Mouse (Mus musculus) kidney, postnatal 0 days (tissue): ENCODE measurements at regions not wholly inside any gene's neighbourhood (a gene's known extent, or its start where the extent isn't known, plus 50 kb on each side); places are given as distances from the start of the nearest gene placed in this dataset.

Experiments used
- ATAC-seq: fragments of 200-750 bp; cut with Nextera tagmentation; replicated peaks from 2 replicates; pipeline ENCODE4 v1.8.0; 2017; ENCODE audit warnings: low read depth, moderate number of reproducible peaks, moderate TSS enrichment, moderate library complexity; ENCODE audit not compliant: low FRiP score
- DNase-seq: peaks from one replicate; pipeline ENCODE4 v3.0.0-alpha.2; 2016; ENCODE audit warnings: low spot score
- H3K27ac ChIP-seq: fragments of 300-500 bp; sonication (generic); 2 replicates; pipeline ENCODE4 v1.5.1; 2014; ENCODE audit warnings: mild to moderate bottlenecking
- H3K27me3 ChIP-seq: fragments of 300-500 bp; sonication (generic); 2 replicates; pipeline ENCODE4 v1.6.1; 2014; ENCODE audit warnings: low read length, mixed read lengths; ENCODE audit not compliant: insufficient read depth
- H3K36me3 ChIP-seq: fragments of 300-500 bp; sonication (generic); 2 replicates; pipeline ENCODE4 v1.6.1; 2014; ENCODE audit warnings: low read length, mixed read lengths; ENCODE audit not compliant: insufficient read depth
- H3K4me1 ChIP-seq: fragments of 300-500 bp; sonication (generic); replicated peaks from 2 replicates; pipeline ENCODE4 v1.6.1; 2014; ENCODE audit warnings: antibody characterized with exemption, low read length, mixed read lengths; ENCODE audit not compliant: insufficient read depth
- H3K4me2 ChIP-seq: fragments of 300-500 bp; sonication (generic); 2 replicates; pipeline ENCODE4 v1.6.1; 2014; ENCODE audit warnings: mild to moderate bottlenecking, low read length, moderate library complexity, mixed read lengths
- H3K4me3 ChIP-seq: fragments of 300-500 bp; sonication (generic); replicated peaks from 2 replicates; pipeline ENCODE4 v1.5.1; 2014; ENCODE audit warnings: low read depth, low read length
- H3K9ac ChIP-seq: fragments of 300-500 bp; sonication (generic); 2 replicates; pipeline ENCODE4 v1.6.1; 2014; ENCODE audit warnings: low read depth, low read length
- H3K9me3 ChIP-seq: fragments of 300-500 bp; sonication (generic); replicated peaks from 2 replicates; pipeline ENCODE4 v1.6.1; 2016; ENCODE audit warnings: low read length, inconsistent platforms, mixed read lengths
- CTCF ChIP-seq: IDR thresholded peaks from 2 replicates; pipeline ENCODE4 v1.5.1; 2016; ENCODE audit warnings: antibody characterized with exemption, low read depth, mild to moderate bottlenecking, moderate library complexity
- WGBS: fragments of 180-500 bp; shearing (Covaris S2); extraction: QIAGEN DNeasy Blood & Tissue Kit; methylation state at CpG from one replicate; pipeline ENCODE4 v1.1.7; 2014; 5-methylcytosine and 5-hydroxymethylcytosine counted together

DNA sequence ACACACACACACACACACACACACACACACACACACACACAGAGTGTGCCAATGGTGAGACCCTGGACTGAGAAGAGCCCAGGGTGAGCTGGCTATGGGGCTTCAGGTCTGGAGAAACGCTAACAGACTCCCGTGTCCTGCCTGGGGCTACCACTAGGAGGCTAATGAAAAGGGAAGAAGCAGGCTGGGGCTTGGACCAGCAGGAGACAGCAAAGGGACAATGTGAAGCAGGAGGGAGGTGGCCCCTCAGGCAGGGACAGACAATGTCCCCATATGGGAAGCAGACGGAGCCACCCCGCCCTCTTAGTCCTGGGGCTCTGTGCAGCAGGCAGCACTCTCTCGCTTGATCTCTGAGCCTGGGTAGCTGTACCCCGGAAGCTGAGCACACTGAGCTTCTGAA lies 93.1 kb downstream of the Hif1an start:
- H3K27me3 ChIP-seq, result no peaks in the 10 kb centered on the region; the same call in 1 of the 2 replicates
- peak; percentile 67 for ATAC-seq
- no peaks in the 10 kb centered on the region for H3K9me3 ChIP-seq
- H3K4me1 ChIP-seq, result 0 out of 2 replicates have a peak, but pooled peaks cover 5% of the 10 kb centered on the region
- no peak overlapping the region for H3K4me3 ChIP-seq
- peak; percentile 85 for TF ChIP-seq CTCF
- H3K36me3 ChIP-seq, result no peaks in the 10 kb centered on the region
- DNase-seq, result peak; percentile 89
- H3K27ac ChIP-seq, result no peak overlapping the region
- H3K4me2 ChIP-seq, result no peak overlapping the region
- WGBS, result 3% methylated on average over 6 of the region's 6 CpGs
- H3K9ac ChIP-seq, result no peak overlapping the region

DNA sequence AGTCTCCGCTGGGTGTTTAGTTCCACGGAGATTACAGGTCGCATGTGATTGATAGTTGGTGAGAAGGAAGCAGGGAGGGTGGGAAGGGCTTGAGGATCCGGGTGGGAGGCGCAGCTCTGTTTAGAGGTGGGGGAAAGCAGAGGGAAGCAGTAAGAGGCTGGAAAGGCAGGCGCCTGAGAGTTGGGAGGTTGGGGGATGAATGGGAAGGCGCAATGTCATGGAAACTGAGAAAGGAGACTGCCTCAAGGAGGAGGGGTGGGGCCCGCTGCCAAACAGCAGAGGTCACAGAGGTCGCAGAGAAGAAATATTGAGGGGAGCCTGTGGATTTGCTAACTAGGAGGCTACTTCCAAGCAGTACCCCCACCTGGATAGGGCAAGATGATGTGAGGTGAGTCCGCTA lies 96.5 kb upstream of the Pax2 start:
- 13% methylated on average over 10 of the region's 10 CpGs for WGBS
- ATAC-seq (no peak), DNase-seq (no peak)
- no peak overlapping the region for H3K4me3 ChIP-seq
- no peak overlapping the region for H3K27ac ChIP-seq
- H3K27me3 ChIP-seq, result no peaks in the 10 kb centered on the region; the same call in 1 of the 2 replicates
- H3K9me3 ChIP-seq, result no peaks in the 10 kb centered on the region
- 0 out of 2 replicates have a peak, but pooled peaks cover 5% of the 10 kb centered on the region for H3K4me1 ChIP-seq
- no peak overlapping the region for H3K9ac ChIP-seq
- H3K4me2 ChIP-seq, result no peak overlapping the region
- no peaks in the 10 kb centered on the region for H3K36me3 ChIP-seq
- no peak for TF ChIP-seq CTCF

DNA sequence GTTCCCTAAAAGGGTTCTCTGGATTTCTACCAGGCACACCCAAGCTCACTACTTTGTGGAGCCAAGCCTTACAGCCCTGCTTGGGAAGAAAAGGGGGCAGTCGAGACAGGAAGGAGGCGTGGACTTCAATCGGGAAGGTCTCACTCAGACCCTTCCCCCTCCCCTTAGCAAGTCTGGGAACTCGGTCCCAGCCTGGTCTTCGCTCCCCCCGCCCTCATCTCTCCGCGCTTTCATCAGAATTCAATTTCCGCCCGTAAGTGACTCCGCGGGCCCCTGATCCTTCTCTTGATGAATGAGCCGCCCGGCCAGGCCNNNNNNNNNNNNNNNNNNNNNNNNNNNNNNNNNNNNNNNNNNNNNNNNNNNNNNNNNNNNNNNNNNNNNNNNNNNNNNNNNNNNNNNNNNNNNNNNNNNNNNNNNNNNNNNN lies 86.3 kb upstream of the Pax2 start:
- no peak for TF ChIP-seq CTCF
- ATAC-seq (peak; percentile 33), DNase-seq (peak; percentile 90)
- Histone ChIP-seq H3K9me3 (no peaks in the 10 kb centered on the region), H3K4me2 (peak overlapping the region; percentile 70), H3K27me3 (peaks cover 16% of the 10 kb centered on the region), H3K36me3 (no peaks in the 10 kb centered on the region), H3K9ac (no peak overlapping the region), H3K27ac (peak overlapping the region; percentile 73), H3K4me3 (peak overlapping the region; percentile 9; the same call in 1 of the 2 replicates), H3K4me1 (peaks cover 4% of the 10 kb centered on the region; the same call in 1 of the 2 replicates)
- WGBS, result 2% methylated on average over 14 of the region's 14 CpGs

DNA sequence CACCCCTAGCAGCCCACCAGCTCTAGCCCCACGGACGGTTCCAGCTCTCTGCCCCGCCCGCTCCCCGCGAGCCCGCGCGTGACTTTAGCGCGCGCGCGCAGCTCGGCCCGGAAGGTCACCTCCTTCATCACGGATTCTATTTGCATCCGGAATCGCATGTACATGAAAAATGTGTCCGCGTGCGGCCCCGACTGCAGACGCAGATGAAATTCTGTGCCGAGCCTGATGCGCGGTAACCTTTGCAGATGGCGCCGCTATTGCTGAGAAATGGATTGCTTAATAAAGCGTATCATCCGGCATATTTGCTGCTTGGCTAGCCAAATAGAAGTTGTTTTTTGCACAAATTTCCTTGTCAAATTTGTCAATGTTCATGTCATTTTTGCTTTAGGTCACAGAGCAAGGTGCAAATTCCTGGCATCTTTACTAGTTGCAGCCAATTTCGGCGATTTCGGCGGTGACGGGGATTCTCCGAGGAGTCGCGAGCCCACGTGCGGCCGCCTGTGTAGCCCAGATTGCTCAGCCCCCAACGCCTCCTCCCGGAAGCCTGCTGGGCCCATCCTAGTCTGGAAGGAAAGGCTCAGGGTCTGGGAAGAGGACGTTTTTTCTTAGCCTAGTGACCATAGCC lies 81.1 kb upstream of the Pax2 start:
- ATAC-seq, result no peak
- WGBS, result 8% methylated on average over 45 of the region's 45 CpGs
- H3K27me3 ChIP-seq, result peaks cover 39% of the 10 kb centered on the region
- 0 out of 2 replicates have a peak overlapping the region, but pooled peaks have one; percentile 8 for H3K9ac ChIP-seq
- H3K4me1 ChIP-seq, result peaks cover 8% of the 10 kb centered on the region; the same call in 1 of the 2 replicates
- peak overlapping the region; percentile 39 for H3K4me2 ChIP-seq
- 0 out of 2 replicates have a peak overlapping the region, but pooled peaks have one; percentile 13 for H3K4me3 ChIP-seq
- no peak overlapping the region for H3K27ac ChIP-seq
- no peak for DNase-seq
- H3K9me3 ChIP-seq, result no peaks in the 10 kb centered on the region
- no peaks in the 10 kb centered on the region for H3K36me3 ChIP-seq
- TF ChIP-seq CTCF, result no peak

DNA sequence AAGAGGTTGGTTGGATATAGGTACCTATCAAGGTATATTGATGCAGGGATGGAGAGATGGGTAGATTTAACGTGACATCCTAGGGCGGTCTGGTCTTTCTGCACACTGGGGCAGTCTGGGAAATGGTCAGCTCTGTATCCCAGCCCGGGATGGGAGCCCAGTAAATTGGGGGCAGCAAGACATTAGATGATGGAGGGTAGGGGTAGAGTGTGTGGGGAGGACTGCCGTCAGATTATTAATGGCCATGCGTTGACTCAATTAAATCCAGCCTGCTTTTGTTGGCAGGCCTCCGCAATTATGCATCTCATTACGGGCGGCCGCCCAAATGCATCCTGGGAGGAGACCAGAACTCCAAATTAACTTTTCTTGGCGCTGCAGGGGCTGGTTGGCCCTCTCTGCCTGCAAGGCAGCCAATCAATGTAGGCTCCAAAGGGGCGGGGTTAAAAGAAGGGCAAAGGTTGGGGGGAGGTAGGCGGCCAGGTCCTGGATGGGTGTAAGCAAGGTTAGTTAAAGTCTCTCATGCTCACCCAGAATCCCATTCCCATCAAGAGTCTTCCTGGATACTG lies 79.2 kb upstream of the Pax2 start:
- Histone ChIP-seq H3K4me2 (no peak overlapping the region), H3K27ac (no peak overlapping the region), H3K36me3 (no peaks in the 10 kb centered on the region), H3K27me3 (peaks cover 53% of the 10 kb centered on the region), H3K4me3 (no peak overlapping the region), H3K4me1 (peaks cover 7% of the 10 kb centered on the region; the same call in 1 of the 2 replicates), H3K9ac (no peak overlapping the region), H3K9me3 (no peaks in the 10 kb centered on the region)
- DNase-seq, result no peak
- no peak for ATAC-seq
- no peak for TF ChIP-seq CTCF
- WGBS, result 8% methylated on average over 12 of the region's 12 CpGs

DNA sequence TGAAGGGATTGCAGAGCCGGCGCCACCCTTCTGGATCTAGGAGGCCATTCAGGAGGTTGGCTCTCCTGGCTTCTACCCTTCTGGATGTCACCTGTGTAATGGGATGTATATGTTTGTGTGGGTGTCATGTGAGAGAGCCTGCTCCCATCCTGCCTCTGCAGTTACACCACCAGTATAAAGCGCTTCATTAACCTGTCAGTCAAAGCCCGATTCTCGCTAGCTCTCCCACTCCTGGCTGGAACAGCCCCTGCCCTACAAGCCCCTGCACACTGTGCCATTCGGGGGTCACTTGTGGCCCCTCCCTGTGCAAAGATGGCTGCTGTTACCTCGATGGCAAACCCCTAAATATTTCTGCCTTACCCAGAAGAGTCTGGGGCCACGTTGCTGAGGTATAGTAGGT lies 78.5 kb upstream of the Pax2 start:
- no peak overlapping the region for H3K9ac ChIP-seq
- H3K27me3 ChIP-seq, result peaks cover 55% of the 10 kb centered on the region
- H3K27ac ChIP-seq, result no peak overlapping the region
- WGBS, result 26% methylated on average over 8 of the region's 8 CpGs
- no peak for TF ChIP-seq CTCF
- no peaks in the 10 kb centered on the region for H3K9me3 ChIP-seq
- DNase-seq (peak; percentile 73), ATAC-seq (peak; percentile 38; the same call in 1 of the 2 replicates)
- peaks cover 4% of the 10 kb centered on the region; the same call in 1 of the 2 replicates for H3K4me1 ChIP-seq
- H3K4me2 ChIP-seq, result no peak overlapping the region
- no peak overlapping the region for H3K4me3 ChIP-seq
- no peaks in the 10 kb centered on the region for H3K36me3 ChIP-seq
